Mouse (Mus musculus): ENCODE measurements at regions not wholly inside any gene's neighbourhood (a gene's known extent, or its start where the extent isn't known, plus 50 kb on each side); places are given as distances from the start of the nearest gene placed in this dataset.

GRCm38 (mm10) chr5:119563510-119564351 is 106.7 kb upstream of the Tbx3 start:
- no peak for DNase-seq (ENCODE audit: low spot score in 2 of 2)

GRCm38 (mm10) chr5:119567639-119568038 is 102.8 kb upstream of the Tbx3 start:
- no peak for DNase-seq (ENCODE audit: low spot score in 2 of 2)

GRCm38 (mm10) chr5:119570054-119570453 is 100.4 kb upstream of the Tbx3 start:
- DNase-seq (ENCODE audit: low spot score in 2 of 2) = no peak

GRCm38 (mm10) chr5:119571644-119572043 is 98.8 kb upstream of the Tbx3 start:
- DNase-seq (ENCODE audit: low spot score in 2 of 2) = no peak

GRCm38 (mm10) chr5:119575124-119575523 is 95.3 kb upstream of the Tbx3 start:
- DNase-seq (ENCODE audit: low spot score in 2 of 2) = no peak

- no peak for DNase-seq (ENCODE audit: low spot score in 2 of 2)
Observed at GRCm38 (mm10) chr5:119579288-119579687, 91.2 kb upstream of the Tbx3 start.

- DNase-seq (ENCODE audit: low spot score in 2 of 2) = no peak
Observed at GRCm38 (mm10) chr5:119579806-119580205, 90.7 kb upstream of the Tbx3 start.

GRCm38 (mm10) chr5:119580395-119580794 is 90.1 kb upstream of the Tbx3 start:
- no peak for DNase-seq (ENCODE audit: low spot score in 2 of 2)

- no peak for DNase-seq (ENCODE audit: low spot score in 2 of 2)
Observed at GRCm38 (mm10) chr5:119580798-119581197, 89.7 kb upstream of the Tbx3 start.

- no peak for DNase-seq (ENCODE audit: low spot score in 2 of 2)
Observed at GRCm38 (mm10) chr5:119584389-119584788, 86.1 kb upstream of the Tbx3 start.

- DNase-seq (ENCODE audit: low spot score in 2 of 2) = no peak
Observed at GRCm38 (mm10) chr5:119584914-119585313, 85.6 kb upstream of the Tbx3 start.

GRCm38 (mm10) chr5:119586391-119587058 is 83.9 kb upstream of the Tbx3 start:
- no peak for DNase-seq (ENCODE audit: low spot score in 2 of 2)

GRCm38 (mm10) chr5:119587239-119587811 is 83.1 kb upstream of the Tbx3 start:
- no peak for DNase-seq (ENCODE audit: low spot score in 2 of 2)

- no peak for DNase-seq (ENCODE audit: low spot score in 2 of 2)
Observed at GRCm38 (mm10) chr5:119588340-119589272, 81.9 kb upstream of the Tbx3 start.

- DNase-seq (ENCODE audit: low spot score in 2 of 2) = no peak
Observed at GRCm38 (mm10) chr5:119591271-119591670, 79.2 kb upstream of the Tbx3 start.

GRCm38 (mm10) chr5:119592891-119593290 is 77.6 kb upstream of the Tbx3 start:
- no peak for DNase-seq (ENCODE audit: low spot score in 2 of 2)

- no peak for DNase-seq (ENCODE audit: low spot score in 2 of 2)
Observed at GRCm38 (mm10) chr5:119594541-119594940, 75.9 kb upstream of the Tbx3 start.

- no peak for DNase-seq (ENCODE audit: low spot score in 2 of 2)
Observed at GRCm38 (mm10) chr5:119596295-119596993, 74.0 kb upstream of the Tbx3 start.

- no peak for DNase-seq (ENCODE audit: low spot score in 2 of 2)
Observed at GRCm38 (mm10) chr5:119596994-119597391, 73.5 kb upstream of the Tbx3 start.

- DNase-seq (ENCODE audit: low spot score in 2 of 2) = no peak
Observed at GRCm38 (mm10) chr5:119597530-119597929, 72.9 kb upstream of the Tbx3 start.

- no peak for DNase-seq (ENCODE audit: low spot score in 2 of 2)
Observed at GRCm38 (mm10) chr5:119598166-119598565, 72.3 kb upstream of the Tbx3 start.

Data from urinary bladder, adult 18-20 months (tissue).